Mouse (Mus musculus) heart, adult 2 months (tissue): ENCODE results near the gene Elp4. TPM values are rescaled to one million over a fixed set of nuclear protein-coding genes. Genes with fewer than 3 reads are reported as not detected.

ENCODE experiments used
- DNase-seq, 2 experiments: peaks; one replicate each; pipeline ENCODE4 v3.0.0; 2021
- H3K27ac ChIP-seq: fragments of 200-600 bp; 2 replicates; pipeline ENCODE4 v1.8.1; 2022
- H3K27me3 ChIP-seq: fragments of 200-500 bp; 2 replicates; pipeline ENCODE4 v1.6.1; 2012; ENCODE audit warnings: mild to moderate bottlenecking, low read length, inconsistent platforms, mixed read lengths; ENCODE audit not compliant: control insufficient read depth, insufficient read depth
- H3K36me3 ChIP-seq: fragments of 200-500 bp; 2 replicates; pipeline ENCODE4 v1.6.1; 2012; ENCODE audit warnings: low read length, inconsistent platforms; ENCODE audit not compliant: control insufficient read depth, insufficient read depth
- H3K4me1 ChIP-seq: fragments of 200-500 bp; 2 replicates; pipeline ENCODE4 v1.6.1; 2011; ENCODE audit warnings: low read length; ENCODE audit not compliant: control insufficient read depth, insufficient read depth
- H3K4me3 ChIP-seq: fragments of 200-600 bp; 2 replicates; pipeline ENCODE4 v1.8.1; 2022
- H3K79me2 ChIP-seq: fragments of 200-500 bp; replicated peaks from 2 replicates; pipeline ENCODE4 v1.6.1; 2012; ENCODE audit warnings: mild to moderate bottlenecking, inconsistent platforms, low read length, moderate library complexity, mixed read lengths; ENCODE audit not compliant: control insufficient read depth, insufficient read depth
- H3K9ac ChIP-seq: fragments of 200-500 bp; 2 replicates; pipeline ENCODE4 v1.6.1; 2012; ENCODE audit warnings: low read depth, mild to moderate bottlenecking, control low read depth, inconsistent platforms, low read length, mixed read lengths
- CTCF ChIP-seq: fragments of 200-600 bp; IDR thresholded peaks from 2 replicates; pipeline ENCODE4 v1.8.1; 2022; ENCODE audit warnings: antibody characterized with exemption, mild to moderate bottlenecking, moderate library complexity
- EP300 ChIP-seq: fragments of 200-500 bp; IDR thresholded peaks from 2 replicates; pipeline ENCODE4 v1.6.1; 2011; ENCODE audit warnings: low read depth, low read length, control low read depth; ENCODE audit not compliant: insufficient read depth
- POLR2A ChIP-seq: fragments of 200-500 bp; IDR thresholded peaks from 2 replicates; pipeline ENCODE4 v1.6.1; 2011; ENCODE audit warnings: mild to moderate bottlenecking, low read depth, low read length, control low read depth; ENCODE audit not compliant: insufficient read depth
- WGBS: fragments of 180-500 bp; shearing (Covaris S2); methylation state at CpG from one replicate; pipeline ENCODE4 v1.1.7; 2018; 5-methylcytosine and 5-hydroxymethylcytosine counted together
- intact Hi-C: fragments of 180-260 bp; cut with DNase I; formaldehyde crosslinking; loops from one replicate; pipeline ENCODE4 v1.15.1; 2025
- polyA plus RNA-seq: library from polyadenylated mRNA; depleted of rRNA; stranded (reverse); fragments of >200 nt; gene quantifications from 2 replicates; pipeline ENCODE4 v1.2.3, GENCODE M21; 2012
- total RNA-seq, 2 experiments: library from RNA; stranded (reverse); gene quantifications; 2 replicates each; pipeline ENCODE4 v1.2.3; 2021

The Elp4 gene
- total and polyA plus RNA-seq, 3 experiments: 2.1 to 12.3 (median 11.2) TPM

DNA sequence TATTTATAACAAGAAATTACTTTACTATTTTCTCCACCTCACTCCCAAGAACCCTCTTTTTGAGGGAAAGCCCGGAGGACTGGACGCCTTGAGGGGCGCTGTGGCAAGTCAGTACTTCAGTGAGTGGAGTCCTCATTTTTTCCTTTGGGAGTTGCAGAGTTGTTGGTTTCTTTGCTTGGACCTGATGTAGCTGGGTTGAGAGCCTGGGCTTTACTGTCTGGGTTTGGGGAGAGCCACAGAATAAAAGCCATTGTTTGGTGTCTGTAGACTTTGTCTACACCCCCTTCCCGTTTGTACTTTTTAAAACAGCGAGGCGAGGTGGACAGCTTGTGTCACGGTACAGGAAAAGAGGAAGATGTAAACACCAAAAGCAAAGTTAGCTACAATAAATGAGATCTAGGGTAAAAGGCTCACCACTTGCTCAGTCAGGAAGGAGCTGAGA is 225.5 kb downstream of the Elp4 start:
- 9% methylated on average over 7 of the region's 7 CpGs for WGBS
- H3K9ac ChIP-seq: no peak overlapping the region
- H3K4me3 ChIP-seq: no peak overlapping the region
- DNase-seq: peak in 1 of 2 experiments; percentile 1
- no peaks in the 10 kb centered on the region for H3K79me2 ChIP-seq
- H3K27ac ChIP-seq: no peak overlapping the region
- peaks cover 64% of the 10 kb centered on the region for H3K27me3 ChIP-seq
- intact Hi-C loops: no loop called here
- TF ChIP-seq POLR2A (no peak), CTCF (no peak), EP300 (no peak)
- H3K36me3 ChIP-seq: no peaks in the 10 kb centered on the region
- H3K4me1 ChIP-seq: peaks cover 2% of the 10 kb centered on the region

DNA sequence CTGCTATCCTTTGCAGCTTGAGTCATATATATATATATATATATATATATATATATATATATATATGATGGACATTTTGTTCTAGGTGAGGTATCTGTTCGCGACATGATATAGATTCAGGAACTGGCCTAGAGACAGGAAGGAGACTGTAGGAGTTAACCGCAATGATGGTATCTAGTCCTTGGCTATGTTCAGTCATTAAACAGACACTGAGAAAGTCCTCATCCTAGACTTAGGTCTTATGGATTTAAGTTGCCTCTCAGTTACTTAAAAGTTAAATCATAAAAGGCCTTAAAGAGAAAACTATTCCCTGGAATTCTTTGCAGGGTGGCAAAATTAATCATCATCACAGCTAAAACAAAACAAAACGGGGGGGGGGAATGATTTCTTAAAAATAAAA is 226.1 kb downstream of the Elp4 start:
- H3K4me1 ChIP-seq: peaks cover 2% of the 10 kb centered on the region
- DNase-seq: no peak
- TF ChIP-seq POLR2A: no peak
- no peaks in the 10 kb centered on the region for H3K36me3 ChIP-seq
- WGBS: 12% methylated on average over 4 of the region's 4 CpGs
- H3K4me3 ChIP-seq: no peak overlapping the region
- H3K27ac ChIP-seq: no peak overlapping the region
- no peak overlapping the region for H3K9ac ChIP-seq
- peaks cover 65% of the 10 kb centered on the region for H3K27me3 ChIP-seq
- H3K79me2 ChIP-seq: no peaks in the 10 kb centered on the region
- intact Hi-C loops: no loop called here

DNA sequence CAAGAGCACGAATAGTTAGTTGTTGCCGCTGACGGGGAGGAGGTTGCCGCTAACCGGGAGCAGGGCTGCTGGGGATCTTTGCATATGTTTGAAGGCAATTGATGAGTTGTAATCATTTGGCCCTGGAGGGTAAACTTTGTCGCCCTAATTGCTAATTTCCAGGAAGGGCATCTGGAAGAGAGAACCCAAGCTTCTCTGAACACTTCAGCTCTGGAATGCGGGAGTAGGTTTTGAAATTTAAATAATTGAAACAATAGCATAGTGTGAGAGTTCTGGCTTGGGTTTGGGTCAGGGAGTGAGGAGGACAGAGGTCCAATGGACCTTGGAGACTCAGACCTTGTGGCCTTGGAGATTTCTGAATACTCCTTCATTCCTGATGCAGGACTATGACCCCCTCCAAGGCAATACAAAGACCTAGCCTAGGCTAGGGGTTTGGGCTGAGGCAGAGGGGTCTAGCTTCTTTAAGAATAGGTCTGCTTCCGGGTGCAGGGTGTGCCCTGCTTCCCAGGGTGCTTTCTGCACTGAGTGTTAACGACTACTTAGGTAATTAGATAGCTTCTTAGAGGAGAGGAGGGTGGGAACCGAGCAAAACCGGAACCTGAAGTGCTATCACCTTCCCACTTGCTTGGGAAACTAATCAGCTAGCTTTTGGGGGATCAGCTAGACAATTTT is 226.8 kb downstream of the Elp4 start:
- peak in 1 of 2 experiments; percentile 1 for DNase-seq
- Histone ChIP-seq H3K36me3 (no peaks in the 10 kb centered on the region), H3K27me3 (peaks cover 61% of the 10 kb centered on the region), H3K4me3 (no peak overlapping the region), H3K79me2 (no peaks in the 10 kb centered on the region), H3K27ac (no peak overlapping the region), H3K4me1 (peaks cover 2% of the 10 kb centered on the region), H3K9ac (no peak overlapping the region)
- WGBS: 8% methylated on average over 11 of the region's 11 CpGs
- intact Hi-C loops: no loop called here
- TF ChIP-seq EP300 (no peak), POLR2A (no peak), CTCF (no peak)

DNA sequence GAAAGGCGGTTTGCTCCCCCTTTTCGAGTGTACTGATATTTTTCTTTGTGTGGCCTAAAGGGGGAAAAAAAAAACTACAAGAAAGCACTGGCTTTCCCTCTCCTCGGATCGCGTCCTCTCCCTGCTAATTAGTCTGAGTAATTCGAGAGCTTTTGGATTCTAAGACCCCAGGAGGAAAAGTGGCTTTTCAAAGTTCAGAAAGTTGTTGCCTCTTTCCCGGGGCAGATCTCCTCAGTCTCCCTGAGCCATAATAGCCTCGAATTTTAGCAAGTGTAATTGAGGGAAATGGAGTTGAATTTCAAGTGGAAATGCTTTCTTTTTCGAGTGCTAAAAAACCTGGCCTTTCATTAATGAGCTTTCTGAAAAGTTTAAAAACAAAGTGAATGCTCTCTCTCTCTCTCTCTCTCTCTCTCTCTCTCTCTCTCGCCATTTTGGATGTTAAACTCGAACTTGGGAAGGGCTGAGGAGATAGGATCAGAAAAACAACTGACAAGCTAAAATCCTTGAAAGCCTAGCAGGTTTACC is 227.4 kb downstream of the Elp4 start:
- TF ChIP-seq POLR2A (no peak), EP300 (no peak), CTCF (no peak)
- H3K27me3 ChIP-seq: peaks cover 61% of the 10 kb centered on the region
- H3K36me3 ChIP-seq: no peaks in the 10 kb centered on the region
- H3K79me2 ChIP-seq: no peaks in the 10 kb centered on the region
- H3K9ac ChIP-seq: no peak overlapping the region
- intact Hi-C loops: no loop called here
- no peak overlapping the region for H3K27ac ChIP-seq
- no peak for DNase-seq
- peaks cover 2% of the 10 kb centered on the region for H3K4me1 ChIP-seq
- no peak overlapping the region for H3K4me3 ChIP-seq
- WGBS: 3% methylated on average over 11 of the region's 11 CpGs

DNA sequence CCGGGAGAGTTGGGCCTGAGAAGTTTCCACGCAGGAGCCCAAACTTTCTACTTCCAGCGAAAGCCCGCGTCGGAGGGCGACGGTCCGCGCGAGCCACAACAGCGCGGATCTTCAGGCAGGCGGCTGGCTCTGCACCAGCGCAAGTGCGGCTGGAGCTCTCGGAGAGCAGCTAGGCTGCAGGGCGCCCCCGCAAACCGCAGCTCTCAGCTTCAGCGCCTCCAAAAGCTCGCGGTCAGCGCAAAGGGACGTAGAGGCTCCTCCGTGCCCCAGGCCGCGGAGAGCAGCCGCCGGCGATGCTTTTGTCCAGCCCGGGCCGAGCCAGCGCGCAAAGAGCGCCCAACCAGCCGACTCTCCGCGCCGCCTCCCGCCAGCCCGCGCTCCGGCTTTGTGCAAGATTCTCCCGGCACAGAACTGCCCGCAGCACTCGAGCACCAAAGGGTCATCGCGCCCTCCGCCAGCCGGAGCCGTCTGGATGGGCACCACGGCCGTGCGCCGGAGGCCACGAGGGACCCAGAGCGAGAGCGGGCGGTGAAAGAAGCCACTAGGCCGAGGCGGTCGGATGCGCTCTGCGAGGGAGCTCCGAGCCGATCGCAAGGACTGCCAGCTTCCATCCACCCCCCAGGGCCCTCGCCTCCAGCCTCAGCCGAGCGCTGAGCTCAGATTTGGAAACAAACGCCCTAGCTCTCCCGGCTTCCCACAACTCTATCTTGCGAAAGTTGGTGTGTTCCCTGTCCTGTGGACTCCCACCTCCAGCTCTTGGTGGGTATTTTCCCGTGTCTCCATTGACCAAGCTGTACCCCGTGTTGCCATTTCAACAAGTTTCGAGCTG is 228.1 kb downstream of the Elp4 start:
- intact Hi-C loops: no loop called here
- DNase-seq: peak in 1 of 2 experiments; percentile 51
- H3K79me2 ChIP-seq: no peaks in the 10 kb centered on the region
- no peak overlapping the region for H3K27ac ChIP-seq
- WGBS: 1% methylated on average over 77 of the region's 77 CpGs
- H3K4me3 ChIP-seq: peak overlapping the region; percentile 44
- H3K36me3 ChIP-seq: no peaks in the 10 kb centered on the region
- 0 out of 2 replicates have a peak overlapping the region, but pooled peaks have one; percentile 7 for H3K9ac ChIP-seq
- TF ChIP-seq POLR2A (no peak), EP300 (no peak), CTCF (no peak)
- H3K27me3 ChIP-seq: peaks cover 57% of the 10 kb centered on the region
- H3K4me1 ChIP-seq: peaks cover 2% of the 10 kb centered on the region

DNA sequence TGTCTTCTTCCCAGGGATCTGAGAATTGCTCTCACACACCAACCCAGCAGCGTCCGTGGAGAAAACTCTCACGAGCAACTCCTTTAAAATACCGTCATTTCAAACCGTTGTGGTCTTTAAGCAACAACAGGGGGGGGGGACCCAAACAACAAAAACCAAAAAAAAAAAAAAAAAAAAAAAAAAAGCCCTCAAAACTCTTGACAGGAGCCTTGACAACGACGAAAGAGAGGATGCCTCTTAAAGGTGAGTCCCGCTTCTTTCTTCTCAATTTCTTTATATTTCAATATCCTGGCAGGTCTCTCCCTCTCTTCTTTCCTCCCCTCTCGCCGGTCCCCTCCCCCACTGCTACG is 228.7 kb downstream of the Elp4 start:
- intact Hi-C loops: no loop called here
- no peaks in the 10 kb centered on the region for H3K36me3 ChIP-seq
- no peak overlapping the region for H3K27ac ChIP-seq
- WGBS: 1% methylated on average over 11 of the region's 11 CpGs
- H3K27me3 ChIP-seq: peaks cover 51% of the 10 kb centered on the region
- DNase-seq: no peak
- no peaks in the 10 kb centered on the region for H3K79me2 ChIP-seq
- H3K4me3 ChIP-seq: peak overlapping the region; percentile 44
- no peak overlapping the region for H3K9ac ChIP-seq
- TF ChIP-seq EP300: no peak
- no peak for TF ChIP-seq POLR2A
- no peak for TF ChIP-seq CTCF
- H3K4me1 ChIP-seq: peaks cover 2% of the 10 kb centered on the region
